Mouse (Mus musculus) sigmoid colon, adult 10 weeks (tissue): ENCODE data around the gene Sema6b. TPM values are rescaled to one million over a fixed set of nuclear protein-coding genes. Genes with fewer than 3 reads are reported as not detected.

Experiments used
- polyA plus RNA-seq: library from polyadenylated mRNA; stranded (reverse); fragments of 350-450 nt; fragmentation: Illumina TruSeq; extraction: RNeasy Lipid Tissue Mini Kit (QIAGEN cat#74804); gene quantifications from one replicate; pipeline ENCODE4 v1.2.3, GENCODE M21; 2014; ENCODE audit warnings: low read depth, low replicate concordance

Sema6b gene
- polyA plus RNA-seq: not detected

DNA sequence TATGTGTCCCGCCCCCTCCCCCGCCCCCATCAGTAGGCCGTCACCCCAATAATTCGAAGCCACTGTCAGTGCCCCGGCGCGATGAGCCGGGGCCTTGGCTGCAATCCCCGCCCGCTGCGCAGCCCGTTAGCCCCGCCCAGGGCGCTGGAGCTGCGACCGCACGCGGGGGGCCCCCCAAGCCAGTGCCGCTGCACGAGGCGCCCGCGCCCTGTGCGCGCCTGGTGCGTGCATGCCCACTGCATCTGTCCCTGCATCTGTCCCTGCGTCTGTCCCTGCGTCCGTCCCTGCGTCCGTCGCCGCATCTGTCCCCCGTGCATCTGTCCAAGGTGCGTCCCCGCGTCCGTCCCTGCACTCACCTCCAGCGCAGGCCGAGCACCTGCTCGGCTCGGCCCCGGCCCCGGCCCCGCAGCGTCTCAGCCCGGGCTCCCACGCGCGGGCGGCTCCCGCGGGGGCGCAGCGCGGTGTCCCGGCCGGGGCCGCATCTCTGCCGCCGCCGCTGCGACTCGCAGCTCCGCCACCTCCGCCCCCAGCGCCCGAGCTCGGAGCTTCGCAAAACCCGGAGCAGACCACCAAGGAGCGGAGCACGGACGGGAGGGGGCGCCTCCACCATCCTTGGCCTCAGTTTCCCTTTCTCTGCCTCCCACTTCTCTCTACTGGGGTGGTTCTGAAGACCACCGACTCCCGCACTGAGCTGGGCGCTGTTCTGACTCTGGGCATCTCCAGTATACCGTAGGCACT lies at the start of gene Sema6b:
TSS of gene Sema6b (minus strand) at position 486 of the 738 bp plus-strand sequence.

DNA sequence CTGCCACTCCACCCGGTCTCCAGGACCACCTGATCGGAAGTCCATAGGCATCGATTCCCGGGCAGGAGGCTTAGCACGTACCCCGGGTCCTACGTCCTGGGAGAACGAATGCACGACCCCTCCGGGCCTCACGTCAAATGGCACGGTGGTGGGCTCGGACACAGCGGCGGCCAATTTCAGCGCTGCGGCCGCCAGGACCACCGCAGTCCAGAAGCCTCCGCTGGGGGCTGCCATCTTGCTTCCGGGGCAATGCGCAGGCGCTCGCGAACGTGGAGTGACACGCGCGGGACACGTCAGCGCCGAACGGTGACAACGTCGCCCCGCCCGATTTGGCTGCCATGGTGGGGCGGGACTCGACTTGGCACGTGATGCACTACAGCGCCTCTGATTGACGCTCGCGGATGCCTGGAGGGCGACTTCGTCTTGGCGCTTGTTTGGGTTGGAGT lies 43.5 kb upstream of the Sema6b start, which contains the start of gene Mydgf:
TSS of gene Mydgf (minus strand) at position 263 of the 446 bp plus-strand sequence.

DNA sequence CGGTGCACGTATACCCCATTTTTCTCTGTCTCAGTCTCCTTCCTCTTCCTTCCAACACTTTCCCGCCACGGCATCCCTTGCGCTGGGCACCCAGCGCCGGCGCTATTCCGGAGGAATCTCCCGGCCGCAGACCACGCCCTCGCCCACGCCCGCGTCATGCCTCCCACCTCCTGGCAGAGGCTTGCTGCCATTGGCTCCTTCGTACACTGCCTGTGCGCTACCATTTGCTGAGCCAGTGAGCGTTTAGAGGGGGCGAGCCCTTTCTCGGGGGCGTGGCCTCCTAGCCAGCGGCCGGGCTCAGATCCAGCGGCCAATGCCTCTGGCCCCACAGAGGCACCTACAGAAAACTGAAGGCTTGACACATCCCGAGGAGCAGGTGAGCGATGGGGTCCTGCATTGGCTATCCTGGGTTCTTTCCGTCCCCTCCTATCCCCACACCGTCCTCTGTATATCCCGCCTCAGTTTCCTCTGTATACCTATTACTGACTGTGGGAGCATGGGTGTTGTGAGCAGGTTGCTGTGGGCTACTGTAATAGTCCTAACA lies 22.2 kb upstream of the Sema6b start, which contains the start of gene Tnfaip8l1:
TSS of gene Tnfaip8l1 (plus strand) at position 247 of the 544 bp plus-strand sequence.

DNA sequence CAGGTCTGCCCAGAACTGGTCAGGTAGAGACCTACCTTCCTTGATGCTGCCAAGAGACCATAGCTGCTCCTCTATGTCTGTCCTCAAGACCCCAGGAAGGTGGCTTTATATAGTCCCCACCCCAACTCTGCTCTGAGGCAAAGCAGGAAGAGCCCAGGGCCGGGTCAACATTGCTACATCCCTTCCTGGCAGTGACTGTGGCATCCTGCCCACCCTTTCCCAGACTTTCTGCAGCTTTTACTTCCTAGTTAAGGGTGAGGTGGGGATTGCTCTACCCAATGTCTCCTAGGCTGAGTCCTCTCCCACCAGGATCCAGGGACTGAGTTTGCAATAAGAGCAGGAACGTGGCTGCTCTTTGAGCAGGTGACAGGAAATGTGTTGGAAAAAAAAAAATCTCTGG lies 18.3 kb downstream of the Sema6b start, which contains the start of gene Lrg1:
TSS of gene Lrg1 (minus strand) at position 176 of the 400 bp plus-strand sequence.

DNA sequence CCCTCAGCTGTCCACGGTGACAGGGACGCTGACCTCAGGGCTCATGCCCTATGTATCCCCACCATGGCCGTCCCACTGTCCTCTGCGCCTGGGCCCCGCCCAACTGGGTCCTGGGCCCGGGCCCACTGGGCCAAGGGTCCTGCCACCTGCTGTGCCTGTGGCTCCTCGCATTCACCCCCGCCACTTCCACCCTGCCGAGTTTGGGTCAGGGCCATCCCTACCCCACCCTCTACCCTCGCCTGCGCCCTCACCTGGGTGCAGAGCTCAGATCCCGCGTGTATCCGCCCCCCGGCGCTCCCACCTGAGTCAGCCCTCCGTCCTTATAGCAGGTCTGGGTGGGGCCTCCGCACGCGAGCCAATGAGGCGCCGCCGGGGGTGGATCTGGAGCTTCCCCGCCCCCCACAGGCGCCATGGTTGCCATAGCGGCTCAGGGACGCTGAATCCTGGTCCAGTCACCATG lies 22.9 kb downstream of the Sema6b start, which contains the start of gene Plin5:
TSS of gene Plin5 (minus strand) at position 346 of the 460 bp plus-strand sequence.

DNA sequence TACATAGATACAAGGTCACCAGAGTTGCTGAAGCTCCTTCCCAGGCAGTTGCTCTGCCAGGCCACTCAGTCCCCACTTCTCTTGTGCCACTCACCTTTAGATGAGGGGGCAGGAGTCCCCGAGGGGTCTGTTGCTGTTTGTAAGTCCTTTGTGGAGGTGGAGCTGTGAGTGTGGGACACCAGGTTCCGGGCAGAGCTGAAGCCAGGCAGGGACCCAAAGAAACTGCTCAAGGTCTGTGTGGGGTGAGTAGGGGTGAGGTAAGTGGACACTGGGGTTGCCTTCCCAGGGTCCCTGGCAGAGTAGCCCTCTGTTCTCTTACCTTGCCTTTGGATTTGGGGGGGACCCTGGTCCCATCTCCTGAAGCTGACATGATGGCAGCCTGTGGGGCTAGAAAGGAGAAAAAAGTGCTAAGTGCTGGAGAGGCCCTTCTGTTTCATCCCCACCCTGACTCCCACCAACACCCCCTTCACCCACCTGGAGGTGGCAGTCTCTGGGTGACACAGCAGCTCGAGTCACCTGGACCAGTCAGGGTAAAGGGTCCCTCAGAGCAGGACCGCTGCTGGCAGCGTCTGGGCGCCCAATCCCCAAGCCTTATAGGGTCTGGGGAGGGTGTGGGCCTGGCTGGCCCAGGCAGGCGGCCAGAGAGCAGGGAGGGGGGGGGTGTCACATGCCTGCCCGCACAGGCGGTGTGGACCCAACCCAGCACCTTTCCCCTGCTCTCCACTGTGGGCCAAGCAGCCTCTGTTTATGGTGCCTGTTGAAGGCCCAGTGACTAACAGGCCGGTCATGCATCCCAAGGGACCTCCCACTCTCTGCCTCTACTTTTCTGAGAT lies 30.7 kb downstream of the Sema6b start, which contains the start of gene Plin4:
TSS of gene Plin4 (minus strand) at position 585 of the 833 bp plus-strand sequence.

DNA sequence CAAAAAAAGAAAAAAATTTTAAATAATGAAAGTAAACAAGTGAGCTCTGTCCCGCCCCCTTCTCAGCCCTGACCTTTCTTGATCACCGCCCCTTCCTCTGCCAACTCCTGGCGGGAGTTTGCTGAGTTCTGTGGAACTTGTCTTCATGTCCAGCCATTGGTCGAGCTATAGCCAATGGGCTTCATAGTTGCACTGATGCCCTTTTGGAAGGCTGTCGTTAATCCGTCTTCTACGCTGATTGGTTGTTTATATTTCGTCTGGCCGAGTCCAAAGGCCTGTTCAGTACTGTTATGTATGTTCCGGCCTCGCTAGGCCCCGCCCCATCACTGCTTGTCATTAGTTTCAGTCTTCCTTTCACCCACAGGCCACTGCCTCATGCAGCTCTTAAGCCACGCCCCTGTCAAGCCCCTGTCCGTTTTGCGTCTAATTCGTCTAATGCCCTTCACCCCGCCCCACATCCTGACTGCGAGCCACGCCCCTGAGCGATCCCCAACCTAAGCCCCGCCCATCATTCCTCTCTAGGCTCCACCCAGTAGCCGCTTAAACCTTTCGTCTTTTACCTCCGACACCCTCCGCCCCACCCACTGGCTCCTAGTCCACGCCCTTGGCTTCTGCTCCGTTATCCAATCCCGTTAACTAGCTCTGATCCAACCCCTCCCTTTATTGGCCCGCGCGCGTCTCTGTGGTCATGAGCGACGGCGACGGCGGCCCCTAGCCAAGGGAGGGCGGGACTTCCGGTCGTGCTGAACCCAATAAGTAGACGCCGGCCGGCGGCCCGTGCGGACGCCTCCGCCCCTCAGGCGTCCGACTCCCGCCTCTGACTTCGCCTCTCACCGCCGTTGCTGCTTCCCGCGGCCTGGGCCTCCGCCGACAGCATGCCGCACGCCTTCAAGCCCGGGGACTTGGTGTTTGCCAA lies 61.0 kb downstream of the Sema6b start, which contains the start of gene Hdgfl2:
TSS of gene Hdgfl2 (plus strand) at position 755 of the 916 bp plus-strand sequence.

DNA sequence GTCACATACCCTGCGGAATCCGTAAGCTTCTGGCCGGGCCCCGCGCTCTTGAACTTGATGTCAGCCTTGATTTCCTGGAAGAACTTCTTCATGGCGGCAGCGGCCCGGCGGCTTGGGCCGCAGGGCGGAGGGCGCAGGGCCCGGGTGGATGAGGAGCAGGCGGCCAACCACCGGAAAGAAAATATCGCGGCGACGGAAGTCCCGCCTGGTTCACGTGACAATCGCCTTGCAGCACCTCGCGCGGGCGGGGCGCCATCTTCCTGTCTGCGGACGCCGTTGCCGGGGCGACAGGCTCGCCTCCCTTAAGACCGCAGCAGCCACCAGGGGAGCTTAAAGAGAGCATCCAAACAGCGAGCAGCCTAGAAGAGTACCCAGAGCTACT lies 65.3 kb downstream of the Sema6b start, which contains the start of gene Ubxn6:
TSS of gene Ubxn6 (minus strand) at position 202 of the 382 bp plus-strand sequence.

Other genes with a start within 250 kb of the Sema6b start
- 46.1 TPM for gene Zfp959, start 248.2 kb downstream of the Sema6b start, polyA plus RNA-seq
- 26.7 TPM for gene Zfp119b, start 190.8 kb downstream of the Sema6b start, polyA plus RNA-seq
- gene Ebi3, start 187.7 kb downstream of the Sema6b start, polyA plus RNA-seq: 0.54 TPM
- gene Yju2, start 181.2 kb downstream of the Sema6b start, polyA plus RNA-seq: 0.57 TPM
- not detected for gene Shd, start 169.9 kb downstream of the Sema6b start, polyA plus RNA-seq
- not detected for gene Fsd1, start 153.8 kb downstream of the Sema6b start, polyA plus RNA-seq
- 13.5 TPM for gene Stap2, start 134.8 kb downstream of the Sema6b start, polyA plus RNA-seq
- not detected for gene Mpnd, start 134.6 kb downstream of the Sema6b start, polyA plus RNA-seq
- 0.79 TPM for gene Sh3gl1, start 103.7 kb downstream of the Sema6b start, polyA plus RNA-seq
- 0.44 TPM for gene Chaf1a, start 99.9 kb downstream of the Sema6b start, polyA plus RNA-seq
- 23.9 TPM for gene Ubxn6, start 65.3 kb downstream of the Sema6b start, polyA plus RNA-seq
- gene Hdgfl2, start 60.7 kb downstream of the Sema6b start, polyA plus RNA-seq: 2.7 TPM
- gene Plin4, start 30.5 kb downstream of the Sema6b start, polyA plus RNA-seq: 1.4 TPM
- gene Plin5, start 22.7 kb downstream of the Sema6b start, polyA plus RNA-seq: not detected
- not detected for gene Lrg1, start 18.3 kb downstream of the Sema6b start, polyA plus RNA-seq
- 2.0 TPM for gene Tnfaip8l1, start 22.1 kb upstream of the Sema6b start, polyA plus RNA-seq
- gene Mydgf, start 43.6 kb upstream of the Sema6b start, polyA plus RNA-seq: 13.5 TPM
- 0.28 TPM for gene Dpp9, start 78.6 kb upstream of the Sema6b start, polyA plus RNA-seq
- gene Fem1a, start 116.5 kb upstream of the Sema6b start, polyA plus RNA-seq: 3.3 TPM
- gene Ticam1, start 136.4 kb upstream of the Sema6b start, polyA plus RNA-seq: 0.69 TPM
- 22.0 TPM for gene Plin3, start 152.5 kb upstream of the Sema6b start, polyA plus RNA-seq
- gene Arrdc5, start 159.9 kb upstream of the Sema6b start, polyA plus RNA-seq: not detected
- 6.8 TPM for gene Uhrf1, start 163.0 kb upstream of the Sema6b start, polyA plus RNA-seq
- 1.4 TPM for gene Kdm4b, start 185.7 kb upstream of the Sema6b start, polyA plus RNA-seq